Mouse (Mus musculus) lung, postnatal 25 days (tissue): ENCODE results near the gene Abcd2.

Experiments used
- DNase-seq: peaks from one replicate; pipeline ENCODE4 v3.0.0; 2022; ENCODE audit warnings: low spot score

Gene Abcd2

DNA sequence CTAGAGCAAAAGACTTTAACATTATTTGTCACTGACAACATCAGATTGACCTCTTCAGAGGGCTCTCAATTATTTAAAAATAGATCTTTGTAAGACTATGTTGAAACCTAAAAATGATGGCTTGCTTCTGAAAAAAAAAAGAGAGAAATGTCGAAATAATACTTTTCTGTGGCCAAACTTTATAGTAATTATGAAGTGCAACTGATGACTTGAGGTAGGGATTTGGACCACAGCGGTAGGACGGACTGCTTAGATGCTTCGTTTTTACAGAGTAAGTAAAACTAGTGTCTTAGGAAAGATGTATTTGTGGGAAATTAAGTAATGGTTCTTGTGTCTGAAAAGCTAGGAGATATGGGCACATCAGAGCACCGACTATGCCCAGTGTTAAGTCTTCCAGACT is 30.4 kb downstream of the Abcd2 start:
- no peak for DNase-seq

DNA sequence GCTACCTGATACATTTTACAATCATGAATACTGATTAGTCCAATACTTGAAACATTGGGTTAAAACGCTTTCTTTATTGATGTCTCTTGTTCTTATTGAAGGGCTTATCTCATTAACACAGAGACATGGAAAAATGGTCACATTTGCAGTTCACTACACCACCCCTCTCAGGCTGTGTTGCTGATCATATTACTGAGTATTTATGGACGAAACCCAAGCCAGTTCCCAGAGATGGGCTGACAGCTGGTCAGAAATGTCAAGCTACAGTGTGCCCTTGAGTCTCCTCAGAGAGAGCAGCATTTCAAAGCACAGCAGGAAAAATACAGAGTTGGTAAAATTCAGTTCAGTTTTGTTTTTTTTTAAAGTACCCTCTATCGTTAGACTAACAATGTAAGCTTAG is 38.3 kb downstream of the Abcd2 start:
- no peak for DNase-seq

DNA sequence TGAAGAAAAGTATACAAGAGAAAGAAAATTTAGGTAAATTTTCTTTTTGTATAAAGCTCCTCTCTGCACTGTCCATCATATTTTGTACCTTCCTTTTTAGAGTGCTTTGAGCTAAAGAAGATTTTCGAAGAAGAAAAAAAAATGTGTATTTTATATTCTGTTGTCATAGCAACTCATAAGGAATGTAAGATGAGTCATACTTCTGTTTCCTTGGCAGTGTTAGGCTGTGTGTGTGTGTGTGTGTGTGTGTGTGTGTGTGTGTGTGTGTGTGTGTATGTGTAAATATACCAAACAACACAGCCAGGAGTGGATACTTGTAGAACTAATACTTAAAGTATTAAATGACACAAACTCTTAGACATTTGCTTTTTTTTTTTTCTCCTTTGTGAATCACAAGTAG is 39.0 kb downstream of the Abcd2 start:
- DNase-seq, result no peak

DNA sequence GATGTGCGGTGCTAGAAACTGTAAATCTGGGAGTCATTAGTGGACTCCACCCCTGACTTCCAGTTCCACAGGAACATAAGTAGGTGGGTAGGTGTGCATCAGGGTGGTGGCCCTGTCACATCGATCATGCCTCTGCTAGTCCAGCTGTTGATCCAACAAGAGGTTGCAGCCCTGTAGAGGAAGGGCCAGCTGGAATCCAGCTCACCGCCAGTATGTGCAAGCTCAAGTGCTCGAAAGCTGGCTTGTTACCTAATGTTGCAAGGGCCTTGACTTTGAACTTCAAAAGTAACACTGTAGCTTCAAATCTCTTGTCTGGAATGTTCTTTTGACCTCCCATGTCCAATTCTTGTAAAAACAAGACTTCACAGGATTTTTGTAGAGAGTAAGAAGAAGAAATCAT is 67.0 kb downstream of the Abcd2 start:
- DNase-seq, result no peak

DNA sequence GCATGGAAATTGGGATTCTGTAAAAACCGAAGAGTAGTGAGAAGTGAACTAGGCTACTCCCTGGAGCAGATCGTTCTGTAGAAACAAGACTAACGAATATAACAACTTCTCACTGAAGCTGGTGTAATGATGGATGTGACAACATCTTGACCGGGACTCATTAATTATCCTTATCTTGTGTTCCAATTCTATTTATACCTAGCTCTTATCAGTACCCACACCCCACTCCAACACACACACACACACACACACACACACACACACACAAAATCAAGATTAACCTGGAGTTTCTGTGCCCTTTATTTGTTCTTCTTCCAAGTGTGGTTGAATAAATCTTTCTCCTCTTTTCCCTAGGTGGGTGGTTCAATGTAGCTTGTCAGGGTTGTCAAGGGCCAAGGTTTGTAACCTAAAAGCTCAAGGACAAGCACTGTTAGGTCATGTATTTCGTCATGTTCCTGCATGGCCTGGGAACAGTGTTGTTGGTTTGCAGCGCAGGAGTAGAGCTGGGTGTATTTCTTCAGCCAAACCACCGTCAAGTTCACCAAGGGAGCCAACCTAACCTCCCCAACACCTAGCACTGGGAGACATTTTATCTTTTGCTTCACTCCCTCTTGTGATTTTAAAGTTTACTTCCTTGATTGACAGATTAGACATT is 78.9 kb downstream of the Abcd2 start:
- no peak for DNase-seq

DNA sequence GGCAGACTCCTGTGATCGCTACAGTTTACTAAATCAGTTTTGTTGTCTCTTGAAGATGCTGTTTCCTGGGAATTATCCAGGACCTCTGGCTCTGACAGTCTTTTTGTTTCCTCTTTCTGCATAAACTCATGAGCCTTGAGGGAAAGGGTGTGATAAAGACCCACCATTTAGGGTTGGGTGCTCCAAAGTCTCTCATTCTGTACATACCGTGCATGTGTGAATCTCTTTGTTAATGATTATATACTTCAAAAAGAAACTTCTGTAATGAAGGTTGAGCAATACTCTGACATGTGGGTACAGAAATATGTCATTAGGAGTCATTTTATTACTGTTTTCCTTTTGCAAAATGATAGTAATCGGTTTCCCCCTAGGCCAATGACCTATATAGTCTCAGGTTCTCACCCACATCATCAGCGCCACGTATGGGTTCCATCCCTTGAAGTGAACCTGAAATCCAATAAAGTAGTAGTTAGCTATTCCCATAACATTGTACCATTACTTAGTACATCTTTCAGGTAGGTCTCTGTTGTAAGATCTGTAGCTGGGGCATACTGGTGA is 83.4 kb downstream of the Abcd2 start:
- DNase-seq, result no peak

DNA sequence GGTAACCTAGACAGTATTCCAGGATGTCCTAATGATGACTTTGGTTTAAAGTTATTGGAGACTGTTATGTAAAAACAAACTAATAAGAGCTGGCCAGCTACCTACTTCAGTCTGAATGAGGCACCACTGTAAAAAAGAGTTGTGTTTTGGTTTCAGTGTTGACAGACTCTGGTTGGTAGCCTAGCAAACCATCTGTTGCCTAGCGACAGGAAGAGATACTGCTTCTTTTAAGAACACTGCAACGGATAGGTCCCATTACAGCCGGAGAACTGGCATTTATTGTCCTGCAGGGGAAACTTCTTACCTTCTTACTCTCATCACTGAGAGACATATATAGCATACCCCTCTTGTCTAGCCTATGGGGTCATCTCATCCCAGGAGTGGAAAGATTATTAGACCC is 86.7 kb downstream of the Abcd2 start:
- DNase-seq, result no peak

DNA sequence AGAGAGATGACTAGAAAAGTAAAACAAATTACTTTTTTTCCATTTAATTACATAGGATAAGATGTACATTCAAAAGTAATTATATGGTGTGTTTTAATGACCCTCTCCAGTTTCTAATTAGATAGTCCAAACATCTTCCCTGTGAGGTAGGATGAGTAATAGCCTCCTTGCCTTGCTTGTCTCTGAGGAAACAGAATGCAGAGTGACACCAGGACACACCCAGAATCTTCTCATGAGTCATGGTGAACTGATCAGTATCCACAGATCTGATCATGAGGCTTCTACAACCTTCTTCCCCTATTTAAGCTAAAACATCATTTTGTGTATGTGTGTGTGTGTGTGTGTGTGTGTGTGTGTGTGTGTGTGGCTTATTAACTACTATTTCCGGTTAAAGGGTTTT is 87.3 kb downstream of the Abcd2 start:
- no peak for DNase-seq

DNA sequence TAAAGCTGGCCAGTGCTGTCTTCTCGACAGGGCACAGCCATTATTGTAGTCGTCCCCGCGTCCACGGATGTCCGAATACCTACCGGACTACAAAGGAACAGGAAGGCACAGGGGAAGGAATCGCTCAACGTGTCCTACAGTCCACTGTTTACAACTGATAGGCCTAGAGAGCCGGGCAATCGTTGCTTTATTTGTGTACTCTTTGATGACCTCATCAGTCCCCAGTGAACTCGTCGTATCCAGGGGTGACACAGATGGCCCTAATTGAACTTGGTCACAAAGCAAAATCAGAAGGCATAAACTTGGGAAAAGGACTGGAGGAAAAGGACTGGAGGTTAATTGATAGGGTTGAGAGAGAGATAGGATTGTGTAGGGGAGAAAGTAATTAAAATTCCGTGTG is 87.8 kb downstream of the Abcd2 start:
- no peak for DNase-seq

DNA sequence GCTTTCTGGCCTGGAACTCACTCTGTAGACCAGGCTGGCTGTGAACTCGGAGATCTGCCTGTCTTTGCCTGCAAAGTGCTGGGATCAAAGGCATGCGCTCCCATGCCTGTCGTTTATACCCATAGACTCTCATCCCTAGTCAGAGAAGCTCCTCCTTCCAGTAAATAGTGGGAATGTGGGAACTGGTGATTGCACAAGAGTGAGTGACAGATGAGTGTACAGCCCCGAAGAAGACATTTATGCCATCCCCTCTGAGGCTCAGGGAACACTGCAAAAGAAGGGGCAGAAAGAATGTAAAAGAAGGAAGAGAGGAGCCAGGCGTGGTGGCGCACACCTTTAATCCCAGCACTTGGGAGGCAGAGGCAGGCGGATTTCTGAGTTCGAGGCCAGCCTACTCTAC is 88.3 kb downstream of the Abcd2 start:
- DNase-seq, result no peak

DNA sequence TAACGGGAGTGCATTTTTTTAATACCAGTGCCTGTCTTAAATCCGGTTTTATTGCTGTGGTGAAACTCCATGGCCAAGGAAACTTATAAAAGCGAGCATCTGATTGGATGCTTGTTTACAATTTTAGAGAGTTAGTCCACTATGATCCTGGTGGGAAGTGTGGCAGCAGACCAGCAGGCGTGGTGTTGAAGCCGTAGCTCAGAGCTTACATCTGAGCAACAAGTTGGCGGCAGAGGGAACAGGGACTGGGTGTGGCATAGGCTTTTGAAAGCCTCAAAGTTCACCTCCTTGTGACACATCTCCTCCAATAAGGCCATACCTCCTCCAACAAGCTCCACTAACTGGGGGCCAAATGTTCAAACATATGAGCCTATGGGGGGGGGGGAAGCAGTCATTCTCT is 95.0 kb downstream of the Abcd2 start:
- no peak for DNase-seq
